Mouse (Mus musculus): ENCODE measurements around the gene Rnft2.

DNA sequence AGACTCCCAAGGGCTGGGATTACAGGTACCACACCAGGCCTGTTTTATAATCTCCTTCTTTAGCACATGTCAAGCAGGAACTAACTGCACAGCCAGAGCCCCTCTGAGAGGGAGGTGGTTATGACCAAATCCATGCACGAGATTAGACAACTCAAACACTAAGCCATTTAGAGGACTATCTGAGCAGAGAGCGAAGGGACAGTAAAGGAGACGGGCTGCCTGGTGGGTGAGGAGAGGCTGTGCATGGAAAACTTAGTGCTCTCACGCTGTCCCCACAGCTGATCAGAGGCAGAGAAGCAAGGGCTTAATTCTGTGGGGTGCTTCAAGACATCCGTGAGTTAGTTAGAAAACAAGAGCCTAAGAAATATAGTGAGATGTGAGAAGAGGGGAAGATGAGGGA, 30.9 kb downstream of the Rnft2 start:
- TF ChIP-seq POLR2A (IDR thresholded peaks at IDR 0.05; ENCODE audit: control insufficient read depth, low read depth, low read length) (no peak), CTCF (IDR thresholded peaks at IDR 0.05; ENCODE audit: control insufficient read depth, insufficient read depth, insufficient replicate concordance, low read depth, low read length) (no peak)
